ENCODE assay signal across 19 mouse cellular contexts in the genomic region with DNA sequence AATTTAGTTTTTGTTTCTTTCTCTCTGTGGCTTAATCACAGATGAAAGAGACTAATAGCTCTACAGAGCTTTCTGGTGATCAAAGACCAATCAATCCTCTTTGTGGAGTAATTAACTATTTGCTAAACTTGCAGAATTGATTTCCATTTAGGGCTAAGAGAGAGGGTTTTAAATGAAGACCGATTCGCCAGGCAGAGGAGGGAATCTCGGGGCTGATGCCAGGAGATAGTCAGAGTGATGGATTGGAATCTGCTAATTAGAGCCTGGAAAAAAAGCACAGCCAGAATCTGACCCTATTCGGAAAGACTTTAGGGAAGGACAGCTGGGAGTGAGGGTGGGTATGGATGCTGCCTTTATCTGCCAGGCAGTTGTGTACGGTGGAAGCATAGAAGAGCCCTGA.
"Had no signal": no experiment of that assay in that cellular context is flagged by ENCODE, and none has a peak within 500 bp of the region (broad histone marks: within the 10 kb centered on the region; RNA-seq: fewer than 3 reads in every experiment).

No protein-coding gene starts in this region.

- H3K27ac ChIP-seq: liver, embryonic 12.5 days; liver, embryonic 14.5 days; lung, embryonic 15.5 days; midbrain, embryonic 10.5 days; midbrain, embryonic 12.5 days; neural tube, embryonic 13.5 days; neural tube, embryonic 15.5 days had no signal

- H3K4me2 ChIP-seq: liver, embryonic 12.5 days; lung, embryonic 15.5 days; midbrain, embryonic 12.5 days; neural tube, embryonic 13.5 days; neural tube, embryonic 15.5 days had no signal

- DNase-seq: lung, adult 18-20 months; lung, postnatal 36 days; right cerebral cortex, adult 18-20 months; right cerebral cortex, postnatal 25 days; right cerebral cortex, postnatal 4 days; spleen, adult 18-20 months; thymus, adult 18-20 months; thymus, postnatal 14 days; thymus, postnatal 36 days had no signal

- H3K4me3 ChIP-seq: liver, embryonic 12.5 days; lung, embryonic 15.5 days; midbrain, embryonic 10.5 days; midbrain, embryonic 12.5 days; myocyte; neural tube, embryonic 13.5 days; neural tube, embryonic 15.5 days had no signal

- H3K9me3 ChIP-seq: liver, embryonic 12.5 days; lung, embryonic 15.5 days; midbrain, embryonic 10.5 days; midbrain, embryonic 12.5 days; neural tube, embryonic 13.5 days; neural tube, embryonic 15.5 days had no signal

- H3K27me3 ChIP-seq: liver, embryonic 12.5 days had no signal

- H3K36me3 ChIP-seq: liver, embryonic 12.5 days; lung, embryonic 15.5 days; midbrain, embryonic 10.5 days; midbrain, embryonic 12.5 days; neural tube, embryonic 13.5 days; neural tube, embryonic 15.5 days had no signal

- H3K4me1 ChIP-seq: liver, embryonic 12.5 days; lung, embryonic 15.5 days had no signal

- H3K9ac ChIP-seq: liver, embryonic 12.5 days; liver, embryonic 14.5 days; lung, embryonic 15.5 days; midbrain, embryonic 12.5 days; neural tube, embryonic 13.5 days; neural tube, embryonic 15.5 days had no signal

- ATAC-seq: liver, embryonic 12.5 days; lung, postnatal 0 days; midbrain, embryonic 16.5 days had no signal
